25 mouse cellular contexts compared by ENCODE assay signal in genomic region chr14:20339415-20339814, GRCm38 (mm10). TPM values are rescaled to one million over a fixed set of nuclear protein-coding genes. Genes with fewer than 3 reads are reported as not detected.
A peak's percentile ranks its signal among the peaks of the same experiment; 100 is the strongest.
DNase-seq lines count a peak whose midpoint lies in the region; ATAC-seq and TF ChIP-seq lines count a peak whose summit lies in the region.
"Had no signal": no experiment of that assay in that cellular context is flagged by ENCODE, and none has a peak within 500 bp of the region (broad histone marks: within the 10 kb centered on the region; RNA-seq: fewer than 3 reads in every experiment).

No protein-coding gene starts in this region.

- H3K9me3 ChIP-seq in kidney, postnatal 0 days (replicated peaks; ENCODE audit: low read length) = no peaks in the 10 kb centered on the region
- H3K9me3 ChIP-seq: embryonic facial prominence, embryonic 12.5 days; kidney, embryonic 15.5 days; limb, embryonic 12.5 days; liver, embryonic 15.5 days; lung, embryonic 15.5 days; megakaryocyte, embryonic 14.5 days; midbrain, embryonic 12.5 days; neural tube, embryonic 15.5 days had no signal

- 0 out of 2 replicates have a peak, but pooled peaks have one; percentile 18 for TF ChIP-seq CTCF in kidney, postnatal 0 days (IDR thresholded peaks at IDR 0.05; ENCODE audit: low read depth)
- 0 out of 2 replicates have a peak, but pooled peaks have one; percentile 4 for TF ChIP-seq CTCF in testis, adult 2 months (IDR thresholded peaks at IDR 0.05; ENCODE audit: control insufficient read depth, insufficient read depth, insufficient replicate concordance, low read depth, low read length)

- no peak for DNase-seq in kidney, postnatal 0 days (ENCODE audit: low spot score)
- no peak for DNase-seq in kidney, adult 18-20 months
- DNase-seq in testis, postnatal 14 days (ENCODE audit: low spot score) = no peak
- peak; percentile 53 for DNase-seq in R1 (ENCODE audit: low read depth, low spot score)
- no peak for DNase-seq in adrenal gland, postnatal 14 days
- DNase-seq in lung, postnatal 25 days (ENCODE audit: low spot score) = no peak
- no peak for DNase-seq in thymus, postnatal 10 days (ENCODE audit: low spot score in 2 of 2)
- DNase-seq: cerebellum, adult 11-12 months; cerebellum, adult 9-11 months; gastrocnemius, postnatal 25 days; heart, adult 11 months; layer of hippocampus, adult 9-11 months; lung, postnatal 4 days; right cerebral cortex, postnatal 25 days had no signal

- no peaks in the 10 kb centered on the region for H3K27me3 ChIP-seq in kidney, postnatal 0 days (ENCODE audit: insufficient read depth, low read length)
- H3K27me3 ChIP-seq in testis, adult 2 months (ENCODE audit: control insufficient read depth, insufficient read depth, low read length) = no peaks in the 10 kb centered on the region
- H3K27me3 ChIP-seq: embryonic facial prominence, embryonic 12.5 days; heart, embryonic 12.5 days; kidney, embryonic 15.5 days; limb, embryonic 12.5 days; liver, embryonic 15.5 days; lung, embryonic 15.5 days; megakaryocyte, embryonic 14.5 days; midbrain, embryonic 12.5 days; neural tube, embryonic 15.5 days had no signal

- no peak overlapping the region for H3K4me2 ChIP-seq in kidney, postnatal 0 days (ENCODE audit: low read length)
- H3K4me2 ChIP-seq: embryonic facial prominence, embryonic 12.5 days; heart, embryonic 12.5 days; hindbrain, embryonic 14.5 days; kidney, embryonic 15.5 days; limb, embryonic 12.5 days; liver, embryonic 15.5 days; lung, embryonic 15.5 days; midbrain, embryonic 12.5 days; neural tube, embryonic 15.5 days had no signal

- TF ChIP-seq POLR2A in testis, adult 2 months (IDR thresholded peaks at IDR 0.05; ENCODE audit: control insufficient read depth, low read depth, low read length) = no peak

- H3K36me3 ChIP-seq in kidney, postnatal 0 days (ENCODE audit: insufficient read depth, low read length) = peaks cover 40% of the 10 kb centered on the region
- H3K36me3 ChIP-seq in testis, adult 2 months (ENCODE audit: control insufficient read depth, insufficient read depth, low read length) = peaks cover 3% of the 10 kb centered on the region

- H3K27ac ChIP-seq in kidney, postnatal 0 days = no peak overlapping the region
- no peak overlapping the region for H3K27ac ChIP-seq in testis, adult 2 months (ENCODE audit: control insufficient read depth, insufficient read depth, low read depth, low read length)
- H3K27ac ChIP-seq: embryonic facial prominence, embryonic 12.5 days; hindbrain, embryonic 14.5 days; kidney, embryonic 15.5 days; limb, embryonic 12.5 days; liver, embryonic 15.5 days; lung, embryonic 15.5 days; midbrain, embryonic 12.5 days; neural tube, embryonic 15.5 days had no signal

- no peak overlapping the region for H3K4me3 ChIP-seq in kidney, postnatal 0 days (replicated peaks; ENCODE audit: low read depth, low read length)
- no peak overlapping the region for H3K4me3 ChIP-seq in testis, adult 2 months (ENCODE audit: control insufficient read depth, low read depth, low read length)
- H3K4me3 ChIP-seq: embryonic facial prominence, embryonic 12.5 days; heart, embryonic 12.5 days; kidney, embryonic 15.5 days; limb, embryonic 12.5 days; liver, embryonic 15.5 days; lung, embryonic 15.5 days; megakaryocyte, embryonic 14.5 days; midbrain, embryonic 12.5 days; neural tube, embryonic 15.5 days had no signal

- no peaks in the 10 kb centered on the region for H3K4me1 ChIP-seq in kidney, postnatal 0 days (replicated peaks; ENCODE audit: insufficient read depth, low read length)
- H3K4me1 ChIP-seq in testis, adult 2 months (ENCODE audit: control insufficient read depth, insufficient read depth, low read length) = no peaks in the 10 kb centered on the region
- H3K4me1 ChIP-seq: embryonic facial prominence, embryonic 12.5 days; heart, embryonic 12.5 days; kidney, embryonic 15.5 days; limb, embryonic 12.5 days; lung, embryonic 15.5 days; midbrain, embryonic 12.5 days; neural tube, embryonic 15.5 days had no signal

- no peak for ATAC-seq in kidney, postnatal 0 days (replicated peaks; ENCODE audit: low FRiP score, low read depth)

- 97% methylated on average over 5 of the region's 5 CpGs for WGBS in kidney, postnatal 0 days

- no peak overlapping the region for H3K9ac ChIP-seq in kidney, postnatal 0 days (ENCODE audit: low read depth, low read length)
- H3K9ac ChIP-seq: embryonic facial prominence, embryonic 12.5 days; heart, embryonic 12.5 days; hindbrain, embryonic 14.5 days; kidney, embryonic 15.5 days; limb, embryonic 12.5 days; liver, embryonic 15.5 days; lung, embryonic 15.5 days; midbrain, embryonic 12.5 days; neural tube, embryonic 15.5 days had no signal

RNA-seq across cellular contexts. Expression of gene Ecd, which starts 8.5 kb away (rescaled TPM):
- 32.8 and 37.9 TPM in 2 replicates for polyA plus RNA-seq in kidney, postnatal 0 days (2015; fragmentation: Nextera tagmentation; extraction: Ambion mirVana)
- polyA plus RNA-seq in testis, adult 2 months (2012; rRNA removed) = 19.4 and 19.7 TPM in 2 replicates
- 39.2 and 46.9 TPM in 2 replicates for total RNA-seq in adrenal gland, postnatal 14 days (2021)

RNA-seq across cellular contexts. Expression of gene Fam149b, which starts 8.5 kb away (rescaled TPM):
- 24.0 and 24.3 TPM in 2 replicates for polyA plus RNA-seq in kidney, postnatal 0 days (2015; fragmentation: Nextera tagmentation; extraction: Ambion mirVana)
- 51.2 and 54.5 TPM in 2 replicates for polyA plus RNA-seq in testis, adult 2 months (2012; rRNA removed)
- total RNA-seq in adrenal gland, postnatal 14 days (2021) = 35.6 and 40.0 TPM in 2 replicates

RNA-seq across cellular contexts. Expression of gene Nudt13, which starts 44.9 kb away (rescaled TPM):
- 10.9 and 14.1 TPM in 2 replicates for polyA plus RNA-seq in kidney, postnatal 0 days (2015; fragmentation: Nextera tagmentation; extraction: Ambion mirVana)
- 4.0 and 7.7 TPM in 2 replicates for polyA plus RNA-seq in testis, adult 2 months (2012; rRNA removed)
- 49.0 and 51.9 TPM in 2 replicates for total RNA-seq in adrenal gland, postnatal 14 days (2021)

RNA-seq across cellular contexts. Expression of gene Dnajc9, which starts 49.3 kb away (rescaled TPM):
- polyA plus RNA-seq in kidney, postnatal 0 days (2015; fragmentation: Nextera tagmentation; extraction: Ambion mirVana) = 91.4 and 105 TPM in 2 replicates
- 104 and 140 TPM in 2 replicates for polyA plus RNA-seq in testis, adult 2 months (2012; rRNA removed)
- total RNA-seq in adrenal gland, postnatal 14 days (2021) = 38.1 and 40.4 TPM in 2 replicates

RNA-seq across cellular contexts. Expression of gene Mrps16, which starts 54.0 kb away (rescaled TPM):
- polyA plus RNA-seq in kidney, postnatal 0 days (2015; fragmentation: Nextera tagmentation; extraction: Ambion mirVana) = 111 and 115 TPM in 2 replicates
- polyA plus RNA-seq in testis, adult 2 months (2012; rRNA removed) = 14.2 and 14.4 TPM in 2 replicates
- total RNA-seq in adrenal gland, postnatal 14 days (2021) = 83.3 and 86.4 TPM in 2 replicates
